Mouse (Mus musculus): ENCODE results near the gene Prkcd. TPM values are rescaled to one million over a fixed set of nuclear protein-coding genes. Genes with fewer than 3 reads are reported as not detected.
A peak's percentile ranks its signal among the peaks of the same experiment; 100 is the strongest.

Gene Prkcd
- polyA plus RNA-seq, 1 experiment, result 287 TPM

DNA sequence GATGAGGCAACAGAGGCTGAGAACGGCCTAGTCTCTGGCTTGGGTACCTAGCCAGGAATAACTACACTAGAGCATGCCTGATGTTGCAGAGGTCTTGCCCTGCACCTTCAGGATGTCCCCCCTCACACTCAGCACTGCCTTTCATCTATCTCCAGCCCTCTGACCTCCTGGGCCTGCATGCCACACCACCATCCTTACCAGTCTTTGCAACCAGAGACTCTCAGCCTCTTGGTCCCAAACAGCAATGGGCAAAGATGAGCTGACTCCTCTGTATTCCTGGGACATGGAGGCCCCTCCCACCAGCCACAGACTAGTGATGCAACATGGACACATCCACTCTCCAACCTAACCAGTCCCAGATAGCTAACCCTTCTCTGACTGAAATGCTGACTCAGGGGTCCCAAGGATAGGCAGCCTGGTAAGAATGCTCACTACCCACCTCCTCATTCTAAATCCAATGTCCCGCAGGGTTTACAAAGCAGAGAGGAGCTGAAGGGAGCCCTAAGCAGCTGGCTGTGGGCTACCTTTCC lies 7.2 kb downstream of the Prkcd start:
- no peak for TF ChIP-seq POLR2A (IDR thresholded peaks at IDR 0.05; ENCODE audit: low read depth, low read length)
- no peak for TF ChIP-seq CTCF (IDR thresholded peaks at IDR 0.05; ENCODE audit: extremely low read depth, insufficient read length, insufficient replicate concordance, low read depth, low read length)
- H3K27me3 ChIP-seq (ENCODE audit: control insufficient read depth, insufficient read depth, low read length), result no peaks in the 10 kb centered on the region
- H3K4me3 ChIP-seq (ENCODE audit: low read depth, low read length), result no peak overlapping the region
- H3K36me3 ChIP-seq (ENCODE audit: control insufficient read depth, insufficient read depth, low read length), result peaks cover 24% of the 10 kb centered on the region
- 87% methylated on average over 2 of the region's 2 CpGs for WGBS
- H3K4me1 ChIP-seq (ENCODE audit: control insufficient read depth, insufficient read depth, insufficient read length, low read length), result peaks cover 29% of the 10 kb centered on the region
- H3K27ac ChIP-seq (ENCODE audit: insufficient read depth, low read depth, low read length), result no peak overlapping the region

DNA sequence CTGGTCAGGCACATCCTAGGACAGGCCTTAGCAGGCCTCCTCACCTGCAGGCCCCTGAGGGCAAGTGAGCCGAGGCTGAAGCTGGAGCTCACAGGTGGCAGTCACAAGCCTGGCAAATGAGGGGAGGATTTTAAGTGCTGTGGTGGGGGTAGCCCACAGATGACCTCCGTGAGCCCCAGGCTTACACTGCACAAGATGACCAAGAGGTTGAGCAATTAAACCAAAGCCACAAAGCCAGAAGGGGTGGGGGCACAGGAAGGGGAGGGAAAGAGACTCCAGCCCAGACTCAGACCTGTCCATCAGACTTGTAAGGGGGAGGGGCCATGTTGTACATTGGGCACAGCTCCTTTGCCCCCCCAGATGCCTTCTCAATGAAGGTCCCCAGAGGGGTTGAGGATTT lies 9.3 kb downstream of the Prkcd start:
- Histone ChIP-seq H3K4me1 (ENCODE audit: control insufficient read depth, insufficient read depth, insufficient read length, low read length) (peaks cover 33% of the 10 kb centered on the region), H3K36me3 (ENCODE audit: control insufficient read depth, insufficient read depth, low read length) (peaks cover 15% of the 10 kb centered on the region), H3K27ac (ENCODE audit: insufficient read depth, low read depth, low read length) (no peak overlapping the region), H3K27me3 (ENCODE audit: control insufficient read depth, insufficient read depth, low read length) (no peaks in the 10 kb centered on the region), H3K4me3 (ENCODE audit: low read depth, low read length) (no peak overlapping the region)
- WGBS, result 70% methylated on average over 2 of the region's 2 CpGs
- TF ChIP-seq POLR2A (IDR thresholded peaks at IDR 0.05; ENCODE audit: low read depth, low read length) (no peak), CTCF (IDR thresholded peaks at IDR 0.05; ENCODE audit: extremely low read depth, insufficient read length, insufficient replicate concordance, low read depth, low read length) (no peak)

DNA sequence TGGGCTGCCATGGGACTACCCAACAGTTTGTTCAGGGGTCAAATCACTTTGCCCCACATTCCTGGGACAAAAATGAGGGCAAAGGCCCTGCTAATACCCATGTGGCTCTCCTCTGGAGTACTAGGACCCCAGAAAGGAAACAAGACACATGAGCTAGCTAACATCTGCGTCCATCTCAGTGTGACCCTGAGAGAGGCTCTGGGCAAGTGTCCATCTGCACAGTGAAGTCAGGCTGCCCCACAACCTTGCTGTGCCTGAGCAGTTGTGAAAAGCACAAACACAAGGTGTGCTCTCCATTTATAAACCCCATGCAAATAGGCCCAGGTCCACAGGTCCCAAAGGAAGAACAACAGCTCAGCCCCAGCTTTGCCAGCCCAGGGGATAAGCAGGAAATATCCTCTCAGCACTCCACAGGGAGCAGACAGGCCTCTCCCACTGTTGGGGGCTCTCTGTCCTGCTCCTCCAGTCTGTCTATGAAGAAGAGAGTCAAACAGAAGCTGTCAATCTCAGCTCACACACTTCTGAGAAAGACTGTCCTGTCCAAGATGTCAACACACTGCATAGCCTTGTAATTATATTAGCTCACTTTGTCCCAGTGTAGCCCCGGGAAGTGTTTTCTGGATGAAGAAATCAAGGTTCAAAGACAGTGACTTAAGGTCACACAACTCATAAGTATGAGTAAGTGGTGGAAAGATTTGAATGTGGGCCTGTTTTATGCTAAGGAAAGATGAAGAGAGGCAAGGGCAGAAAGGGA lies 12.9 kb downstream of the Prkcd start:
- TF ChIP-seq CTCF (IDR thresholded peaks at IDR 0.05; ENCODE audit: extremely low read depth, insufficient read length, insufficient replicate concordance, low read depth, low read length), result no peak
- TF ChIP-seq POLR2A (IDR thresholded peaks at IDR 0.05; ENCODE audit: low read depth, low read length), result no peak
- Histone ChIP-seq H3K27ac (ENCODE audit: insufficient read depth, low read depth, low read length) (peak overlapping the region; percentile 8; the same call in 1 of the 2 replicates), H3K4me3 (ENCODE audit: low read depth, low read length) (no peak overlapping the region), H3K27me3 (ENCODE audit: control insufficient read depth, insufficient read depth, low read length) (no peaks in the 10 kb centered on the region), H3K4me1 (ENCODE audit: control insufficient read depth, insufficient read depth, insufficient read length, low read length) (peaks cover 42% of the 10 kb centered on the region), H3K36me3 (ENCODE audit: control insufficient read depth, insufficient read depth, low read length) (peaks cover 28% of the 10 kb centered on the region)
- 69% methylated on average over 2 of the region's 2 CpGs for WGBS

DNA sequence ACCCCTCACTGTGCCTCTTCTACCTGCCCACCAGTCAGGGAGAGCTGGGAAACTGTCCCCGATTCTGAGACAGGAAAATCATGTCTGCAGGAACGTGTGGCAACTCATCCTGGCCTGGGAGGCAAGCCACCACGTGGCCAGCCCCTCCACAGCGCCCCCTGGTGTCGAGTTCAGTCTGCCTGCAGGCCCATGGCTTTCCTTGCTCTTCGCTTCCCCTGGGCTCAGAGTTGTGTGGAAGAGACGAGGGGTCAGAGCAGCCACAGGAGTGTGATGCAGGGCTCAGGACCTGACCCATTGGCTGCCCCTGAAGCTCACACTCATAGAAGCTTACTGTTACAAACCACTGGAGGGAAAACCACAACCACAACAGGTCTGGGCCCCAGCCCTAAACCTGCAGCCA lies 13.5 kb downstream of the Prkcd start:
- Histone ChIP-seq H3K36me3 (ENCODE audit: control insufficient read depth, insufficient read depth, low read length) (peaks cover 32% of the 10 kb centered on the region), H3K27ac (ENCODE audit: insufficient read depth, low read depth, low read length) (peak overlapping the region; percentile 8; the same call in 1 of the 2 replicates), H3K4me1 (ENCODE audit: control insufficient read depth, insufficient read depth, insufficient read length, low read length) (peaks cover 42% of the 10 kb centered on the region), H3K4me3 (ENCODE audit: low read depth, low read length) (no peak overlapping the region), H3K27me3 (ENCODE audit: control insufficient read depth, insufficient read depth, low read length) (no peaks in the 10 kb centered on the region)
- 21% methylated on average over 7 of the region's 7 CpGs for WGBS
- TF ChIP-seq POLR2A (IDR thresholded peaks at IDR 0.05; ENCODE audit: low read depth, low read length) (no peak), CTCF (IDR thresholded peaks at IDR 0.05; ENCODE audit: extremely low read depth, insufficient read length, insufficient replicate concordance, low read depth, low read length) (peak; percentile 89)

DNA sequence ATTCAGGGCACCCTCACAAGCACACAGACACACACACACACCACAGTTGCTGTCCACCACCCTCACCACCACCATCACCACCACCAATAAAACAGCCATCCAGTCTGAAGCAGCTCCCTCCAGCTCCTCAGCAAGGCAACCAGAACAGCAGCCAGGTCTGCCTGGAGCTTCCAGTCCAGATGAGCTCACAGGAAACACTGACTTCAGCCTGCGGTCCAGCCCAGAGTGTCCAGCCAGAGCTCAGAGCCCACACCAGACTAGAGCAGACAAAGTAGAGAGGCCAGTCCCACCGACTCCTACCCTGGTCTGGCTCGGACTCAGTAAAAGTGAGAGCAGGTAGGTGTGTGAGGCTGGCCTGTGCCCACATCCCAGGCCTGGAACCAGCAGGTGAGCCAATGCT lies 15.1 kb downstream of the Prkcd start:
- Histone ChIP-seq H3K4me1 (ENCODE audit: control insufficient read depth, insufficient read depth, insufficient read length, low read length) (peaks cover 38% of the 10 kb centered on the region), H3K27ac (ENCODE audit: insufficient read depth, low read depth, low read length) (no peak overlapping the region), H3K27me3 (ENCODE audit: control insufficient read depth, insufficient read depth, low read length) (no peaks in the 10 kb centered on the region), H3K4me3 (ENCODE audit: low read depth, low read length) (no peak overlapping the region), H3K36me3 (ENCODE audit: control insufficient read depth, insufficient read depth, low read length) (peaks cover 35% of the 10 kb centered on the region)
- 89% methylated on average over 3 of the region's 3 CpGs for WGBS
- TF ChIP-seq POLR2A (IDR thresholded peaks at IDR 0.05; ENCODE audit: low read depth, low read length) (no peak), CTCF (IDR thresholded peaks at IDR 0.05; ENCODE audit: extremely low read depth, insufficient read length, insufficient replicate concordance, low read depth, low read length) (no peak)

DNA sequence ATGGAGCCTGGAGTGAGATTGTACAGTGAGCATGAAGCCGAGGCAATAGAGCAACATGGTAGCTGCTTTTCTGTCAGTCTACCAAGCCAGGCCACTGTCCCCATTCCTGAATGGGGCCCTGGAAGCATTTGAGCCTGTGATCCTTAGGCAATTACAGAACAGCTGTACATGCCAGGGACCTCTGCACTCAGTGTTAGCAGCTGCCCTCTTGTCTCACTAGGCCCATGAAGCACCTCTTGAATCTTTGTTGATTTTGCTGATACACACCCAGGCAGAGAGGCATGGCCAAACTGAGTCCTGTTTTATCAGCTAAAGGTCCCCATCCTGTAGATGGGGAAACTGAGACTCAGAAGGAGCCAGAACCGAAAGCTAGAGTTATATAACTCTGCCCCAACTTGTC lies 15.7 kb downstream of the Prkcd start:
- H3K36me3 ChIP-seq (ENCODE audit: control insufficient read depth, insufficient read depth, low read length), result peaks cover 41% of the 10 kb centered on the region
- 77% methylated on average over 2 of the region's 2 CpGs for WGBS
- no peak overlapping the region for H3K4me3 ChIP-seq (ENCODE audit: low read depth, low read length)
- H3K27me3 ChIP-seq (ENCODE audit: control insufficient read depth, insufficient read depth, low read length), result no peaks in the 10 kb centered on the region
- TF ChIP-seq CTCF (IDR thresholded peaks at IDR 0.05; ENCODE audit: extremely low read depth, insufficient read length, insufficient replicate concordance, low read depth, low read length) (no peak), POLR2A (IDR thresholded peaks at IDR 0.05; ENCODE audit: low read depth, low read length) (no peak)
- peaks cover 37% of the 10 kb centered on the region for H3K4me1 ChIP-seq (ENCODE audit: control insufficient read depth, insufficient read depth, insufficient read length, low read length)
- no peak overlapping the region for H3K27ac ChIP-seq (ENCODE audit: insufficient read depth, low read depth, low read length)

DNA sequence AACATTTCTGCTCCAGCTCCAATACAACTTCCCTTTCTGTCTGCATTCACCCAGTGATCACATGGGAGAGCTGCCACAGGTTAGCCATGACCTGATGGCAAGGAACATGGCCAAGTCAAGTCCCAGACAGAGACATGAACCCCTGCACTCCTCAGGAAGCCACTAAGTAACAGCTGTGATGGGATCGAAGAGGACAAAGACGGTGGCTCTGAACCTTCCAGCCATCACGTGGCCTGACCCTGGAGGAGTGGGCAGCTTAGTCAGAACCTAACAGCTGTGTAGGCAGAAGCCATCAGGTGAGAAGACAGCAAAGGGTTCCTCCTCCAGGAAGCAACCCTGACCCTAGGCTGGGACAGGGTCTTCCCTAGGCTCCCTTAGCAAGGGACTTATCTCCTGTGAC lies 16.5 kb downstream of the Prkcd start:
- H3K4me1 ChIP-seq (ENCODE audit: control insufficient read depth, insufficient read depth, insufficient read length, low read length), result peaks cover 32% of the 10 kb centered on the region
- 85% methylated on average over 3 of the region's 3 CpGs for WGBS
- H3K4me3 ChIP-seq (ENCODE audit: low read depth, low read length), result no peak overlapping the region
- H3K27ac ChIP-seq (ENCODE audit: insufficient read depth, low read depth, low read length), result no peak overlapping the region
- TF ChIP-seq POLR2A (IDR thresholded peaks at IDR 0.05; ENCODE audit: low read depth, low read length), result no peak
- no peak for TF ChIP-seq CTCF (IDR thresholded peaks at IDR 0.05; ENCODE audit: extremely low read depth, insufficient read length, insufficient replicate concordance, low read depth, low read length)
- no peaks in the 10 kb centered on the region for H3K27me3 ChIP-seq (ENCODE audit: control insufficient read depth, insufficient read depth, low read length)
- peaks cover 43% of the 10 kb centered on the region for H3K36me3 ChIP-seq (ENCODE audit: control insufficient read depth, insufficient read depth, low read length)

All from small intestine, adult 2 months (tissue).